Mouse (Mus musculus) erythroblast, embryonic 14.5 days (primary cell): ENCODE results near the gene Alox5.

Experiments used
- GATA1 ChIP-seq: IDR thresholded peaks from 2 replicates; pipeline ENCODE4 v1.6.1; 2012; ENCODE audit warnings: low read length, inconsistent platforms, mixed read lengths
- TAL1 ChIP-seq: IDR thresholded peaks from 3 replicates; pipeline ENCODE4 v1.6.1; 2012; ENCODE audit warnings: low read length, inconsistent platforms, mixed read lengths

GRCm38 (mm10) chr6:116485081-116485480 is 24.1 kb upstream of the Alox5 start:
- TF ChIP-seq GATA1 (no peak), TAL1 (no peak)
